Mouse (Mus musculus) forebrain, embryonic 13.5 days (tissue): Measurements from ENCODE around the gene Fam219b. TPM values are rescaled to one million over a fixed set of nuclear protein-coding genes. Genes with fewer than 3 reads are reported as not detected.

Source experiments
- ATAC-seq: fragments of 200-750 bp; cut with Nextera tagmentation; 2 replicates; pipeline ENCODE4 v1.8.0; 2017
- H3K27ac ChIP-seq: fragments of 300-500 bp; sonication (generic); 2 replicates; pipeline ENCODE4 v1.5.1; 2015; ENCODE audit warnings: inconsistent platforms, mild to moderate bottlenecking, moderate library complexity
- H3K27me3 ChIP-seq: fragments of 300-500 bp; sonication (generic); 2 replicates; pipeline ENCODE4 v1.6.1; 2015; ENCODE audit warnings: mild to moderate bottlenecking, inconsistent platforms
- H3K36me3 ChIP-seq: fragments of 300-500 bp; sonication (generic); 2 replicates; pipeline ENCODE4 v1.6.1; 2015; ENCODE audit warnings: mild to moderate bottlenecking, inconsistent platforms; ENCODE audit not compliant: poor library complexity, severe bottlenecking
- H3K4me1 ChIP-seq: fragments of 300-500 bp; sonication (generic); 2 replicates; pipeline ENCODE4 v1.6.1; 2015; ENCODE audit warnings: inconsistent platforms
- H3K4me2 ChIP-seq: fragments of 300-500 bp; sonication (generic); 2 replicates; pipeline ENCODE4 v1.6.1; 2015; ENCODE audit warnings: inconsistent platforms, mild to moderate bottlenecking, moderate library complexity
- H3K4me3 ChIP-seq: fragments of 300-500 bp; sonication (generic); 2 replicates; pipeline ENCODE4 v1.5.1; 2015; ENCODE audit warnings: mild to moderate bottlenecking, inconsistent platforms
- H3K9ac ChIP-seq: fragments of 300-500 bp; sonication (generic); 2 replicates; pipeline ENCODE4 v1.6.1; 2015; ENCODE audit warnings: mild to moderate bottlenecking, inconsistent platforms
- H3K9me3 ChIP-seq: fragments of 300-500 bp; sonication (generic); replicated peaks from 2 replicates; pipeline ENCODE4 v1.6.1; 2016; ENCODE audit warnings: inconsistent platforms
- WGBS: fragments of 180-500 bp; shearing (Covaris S2); methylation state at CpG from one replicate; pipeline ENCODE4 v1.1.7; 2015; 5-methylcytosine and 5-hydroxymethylcytosine counted together
- polyA plus RNA-seq: library from polyadenylated mRNA; unstranded; fragments of >200 nt; fragmentation: Nextera tagmentation; extraction: Ambion mirVana; gene quantifications from 2 replicates; pipeline ENCODE4 v1.2.1, GENCODE M21; 2015

Fam219b gene
- polyA plus RNA-seq, 1 experiment from 2014 or later, result 20.1 TPM

DNA sequence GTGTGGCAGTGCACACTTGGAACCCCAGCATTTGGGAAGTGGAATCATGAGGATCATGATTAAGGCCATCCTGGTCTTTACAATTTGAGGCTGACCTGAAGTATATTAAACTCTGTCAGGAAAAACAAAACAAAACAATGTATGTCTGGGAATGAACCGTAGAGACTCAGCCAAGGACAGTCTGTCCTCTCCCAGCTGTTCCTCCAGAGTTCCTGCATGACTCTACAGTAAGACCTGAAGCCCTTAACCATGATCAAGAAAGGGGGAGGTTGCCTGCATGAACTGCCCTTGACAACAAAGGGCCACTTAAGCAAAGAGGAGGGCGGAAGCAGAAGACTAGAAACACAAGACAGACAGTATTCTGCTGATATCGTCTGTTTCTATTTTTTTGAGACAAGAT lies 38.2 kb downstream of the Fam219b start:
- 87% methylated on average over 3 of the region's 3 CpGs for whole genome bisulfite sequencing
- Histone ChIP-seq H3K9ac (no peak overlapping the region), H3K27ac (no peak overlapping the region), H3K36me3 (peaks cover 55% of the 10 kb centered on the region), H3K4me2 (no peak overlapping the region), H3K4me3 (no peak overlapping the region), H3K4me1 (no peaks in the 10 kb centered on the region), H3K27me3 (no peaks in the 10 kb centered on the region), H3K9me3 (no peaks in the 10 kb centered on the region)
- no peak for ATAC-seq

DNA sequence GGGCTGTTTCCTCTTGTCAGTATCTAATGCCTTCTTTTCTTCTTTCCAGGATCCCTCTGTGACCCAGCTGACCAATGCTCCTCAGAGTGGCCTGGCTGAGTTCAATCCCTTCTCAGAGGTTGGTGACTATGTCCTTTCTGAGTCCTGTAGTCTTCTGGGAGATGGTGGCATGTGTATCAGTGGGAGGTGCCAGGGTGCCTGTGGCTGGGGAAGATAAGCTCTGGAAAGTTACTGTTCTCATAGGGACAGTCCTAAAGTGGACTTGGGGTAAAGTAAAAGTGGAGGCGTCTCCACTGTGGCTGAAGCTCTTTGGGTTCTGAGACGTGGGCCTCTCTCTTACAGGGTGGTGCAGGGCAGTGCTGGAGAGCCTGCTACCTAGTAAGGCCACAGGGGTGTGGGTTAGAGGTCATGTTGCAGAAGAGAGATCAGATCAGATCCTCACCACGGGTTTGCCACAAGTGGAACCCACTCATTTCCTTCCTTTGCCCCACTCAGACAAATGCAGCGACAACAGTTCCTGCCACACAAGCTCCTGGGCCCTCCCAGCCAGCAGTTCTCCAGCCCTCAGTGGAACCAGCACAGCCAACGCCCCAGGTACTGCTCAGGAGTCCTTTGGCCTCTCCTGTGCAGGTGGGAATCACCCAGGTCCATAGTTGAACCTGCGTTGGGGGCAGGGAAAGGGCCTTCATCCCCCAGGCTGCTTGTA lies 40.0 kb downstream of the Fam219b start:
- H3K27ac ChIP-seq, result no peak overlapping the region
- H3K4me2 ChIP-seq, result no peak overlapping the region
- WGBS, result 87% methylated on average over 6 of the region's 6 CpGs
- no peak overlapping the region for H3K4me3 ChIP-seq
- peaks cover 59% of the 10 kb centered on the region for H3K36me3 ChIP-seq
- no peaks in the 10 kb centered on the region for H3K9me3 ChIP-seq
- no peaks in the 10 kb centered on the region for H3K27me3 ChIP-seq
- no peaks in the 10 kb centered on the region for H3K4me1 ChIP-seq
- ATAC-seq, result no peak
- peak overlapping the region; percentile 12; the same call in 1 of the 2 replicates for H3K9ac ChIP-seq

DNA sequence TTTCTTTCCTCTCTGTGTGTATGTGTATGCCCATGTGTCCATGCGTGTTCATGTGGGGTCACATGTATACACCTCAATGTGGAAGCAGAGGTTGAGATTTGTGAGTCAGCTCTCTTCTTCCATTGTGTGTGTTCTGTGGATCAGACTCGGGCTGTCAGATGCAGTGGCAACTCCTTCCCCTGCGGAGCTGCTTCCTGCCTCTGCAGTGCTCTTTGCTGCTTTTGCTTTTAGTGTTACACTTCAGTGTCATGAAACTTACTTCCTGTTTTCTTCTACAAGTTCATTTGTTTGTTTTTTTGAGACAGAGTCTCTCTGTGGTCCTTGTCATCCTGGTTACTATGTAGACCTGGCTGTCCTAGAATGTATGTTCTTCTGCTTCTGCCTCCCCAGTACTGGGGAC lies 47.7 kb downstream of the Fam219b start:
- H3K4me3 ChIP-seq, result no peak overlapping the region
- no peaks in the 10 kb centered on the region for H3K9me3 ChIP-seq
- ATAC-seq, result no peak
- peaks cover 74% of the 10 kb centered on the region for H3K36me3 ChIP-seq
- no peak overlapping the region for H3K4me2 ChIP-seq
- H3K4me1 ChIP-seq, result peaks cover 10% of the 10 kb centered on the region
- H3K27ac ChIP-seq, result no peak overlapping the region
- H3K9ac ChIP-seq, result no peak overlapping the region
- H3K27me3 ChIP-seq, result no peaks in the 10 kb centered on the region
- WGBS, result 80% methylated on average over 3 of the region's 3 CpGs

DNA sequence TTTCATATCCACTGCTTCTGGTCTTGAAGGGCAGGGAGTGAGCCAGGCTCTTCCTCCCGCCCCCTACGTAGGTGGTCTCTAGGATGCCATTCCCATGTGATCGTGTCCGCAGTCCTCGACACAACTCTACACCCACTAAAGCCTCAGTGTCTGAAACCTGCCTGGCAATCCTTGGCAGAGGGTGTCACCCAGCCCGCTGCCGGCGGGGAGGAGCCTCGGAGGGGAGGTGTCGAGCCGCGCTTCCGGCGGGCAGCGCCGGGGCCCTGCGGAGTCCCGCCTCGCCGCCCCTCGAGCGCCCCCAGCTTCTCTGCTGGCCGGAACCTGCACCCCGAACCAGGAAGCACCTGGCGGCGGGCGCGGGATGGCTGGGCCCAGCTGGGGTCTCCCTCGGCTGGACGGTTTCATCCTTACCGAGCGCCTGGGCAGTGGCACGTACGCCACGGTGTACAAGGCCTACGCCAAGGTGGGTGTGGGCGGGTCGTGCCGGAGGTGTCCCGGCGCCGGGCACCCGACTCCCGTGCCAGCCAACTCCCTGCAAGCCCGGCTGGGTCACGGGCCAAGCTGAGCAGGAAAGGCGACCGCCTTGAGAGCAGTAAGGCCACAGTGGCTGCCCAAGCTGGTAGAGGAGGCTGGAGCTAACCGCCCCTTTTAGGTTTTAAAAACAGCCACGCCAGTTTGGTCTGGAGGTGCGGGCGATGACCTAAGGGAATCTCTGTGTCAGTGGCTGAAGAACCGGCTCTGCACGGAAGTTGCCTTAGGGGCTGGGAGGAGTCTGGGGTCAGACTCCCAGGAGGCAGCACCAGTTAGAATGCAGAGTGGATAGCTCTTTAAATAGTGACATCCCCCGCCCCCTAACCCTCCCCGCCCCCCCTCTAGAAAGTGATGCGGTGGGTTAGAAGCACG lies 52.1 kb downstream of the Fam219b start, which contains the start of gene Ulk3:
Ulk3 (plus strand) TSS at position 229 of the 903 bp plus-strand sequence.
- Histone ChIP-seq H3K27me3 (no peaks in the 10 kb centered on the region), H3K4me3 (peak within 1 kb of the TSS; percentile 76), H3K36me3 (peaks cover 58% of the 10 kb centered on the region), H3K9ac (peak within 1 kb of the TSS; percentile 82), H3K27ac (peak within 1 kb of the TSS; percentile 57), H3K4me1 (peaks cover 19% of the 10 kb centered on the region), H3K9me3 (no peaks in the 10 kb centered on the region), H3K4me2 (peak within 1 kb of the TSS; percentile 73)
- 1% methylated on average over 50 of the region's 58 CpGs for WGBS
- ATAC-seq, result peak; percentile 88

DNA sequence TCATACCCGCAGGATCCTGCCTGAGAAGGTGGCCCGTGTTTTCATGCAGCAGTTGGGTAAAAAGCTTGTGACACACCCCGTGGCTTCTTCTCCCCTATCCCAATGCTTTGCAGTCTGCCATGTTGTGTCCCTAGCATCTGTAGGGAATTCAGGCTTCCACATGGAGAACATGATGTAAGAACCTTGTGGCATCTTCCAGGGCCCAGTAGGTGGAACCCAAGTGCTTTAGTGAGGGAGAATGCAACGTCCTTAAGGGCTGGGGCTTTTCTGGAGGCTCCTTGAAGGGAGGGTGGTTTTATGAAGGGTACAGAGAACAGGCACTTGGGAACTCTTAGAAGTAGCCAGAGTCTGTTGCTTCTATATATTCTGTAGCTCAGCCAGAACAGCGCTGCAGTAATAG lies 53.4 kb downstream of the Fam219b start:
- H3K36me3 ChIP-seq, result peaks cover 60% of the 10 kb centered on the region
- H3K27me3 ChIP-seq, result no peaks in the 10 kb centered on the region
- peaks cover 19% of the 10 kb centered on the region for H3K4me1 ChIP-seq
- H3K9me3 ChIP-seq, result no peaks in the 10 kb centered on the region
- no peak overlapping the region for H3K4me3 ChIP-seq
- no peak overlapping the region for H3K27ac ChIP-seq
- WGBS, result 27% methylated on average over 5 of the region's 5 CpGs
- no peak for ATAC-seq
- H3K9ac ChIP-seq, result no peak overlapping the region
- H3K4me2 ChIP-seq, result peak overlapping the region; percentile 73

Other genes starting within 250 kb of the Fam219b start
- gene Ppcdc, start 97.4 kb upstream of the Fam219b start, polyA plus RNA-seq, result 26.1 TPM in 2 replicates
- gene Scamp5, start 69.5 kb upstream of the Fam219b start, polyA plus RNA-seq, result 52.2 and 62.1 TPM in 2 replicates
- gene Rpp25, start 33.5 kb upstream of the Fam219b start, polyA plus RNA-seq, result 11.0 and 12.8 TPM in 2 replicates
- gene Cox5a, start 16.3 kb upstream of the Fam219b start, polyA plus RNA-seq, result 775 and 903 TPM in 2 replicates
- 63.2 and 70.0 TPM in 2 replicates for gene Mpi, start 15.2 kb downstream of the Fam219b start, polyA plus RNA-seq
- gene Scamp2, start 23.4 kb downstream of the Fam219b start, polyA plus RNA-seq, result 56.5 and 63.9 TPM in 2 replicates
- 20.0 and 20.3 TPM in 2 replicates for gene Ulk3, start 51.9 kb downstream of the Fam219b start, polyA plus RNA-seq
- gene Cplx3, start 68.8 kb downstream of the Fam219b start, polyA plus RNA-seq, result not detected in 2 replicates
- not detected in 2 replicates for gene Lman1l, start 83.2 kb downstream of the Fam219b start, polyA plus RNA-seq
- gene Csk, start 116.1 kb downstream of the Fam219b start, polyA plus RNA-seq, result 35.0 and 39.8 TPM in 2 replicates
- not detected in 2 replicates for gene Cyp1a2, start 146.2 kb downstream of the Fam219b start, polyA plus RNA-seq
- 0.06 TPM in 1 of 2 replicates, not detected in the other for gene Cyp1a1, start 150.4 kb downstream of the Fam219b start, polyA plus RNA-seq
- 36.0 and 41.5 TPM in 2 replicates for gene Edc3, start 171.0 kb downstream of the Fam219b start, polyA plus RNA-seq
- 90.5 and 91.0 TPM in 2 replicates for gene Clk3, start 228.3 kb downstream of the Fam219b start, polyA plus RNA-seq